Mouse (Mus musculus) olfactory bulb, adult 2 months (tissue): Measurements from ENCODE around the gene Oog2. TPM values are rescaled to one million over a fixed set of nuclear protein-coding genes. Genes with fewer than 3 reads are reported as not detected.
"Not testable (repeated sequence)": the region's sequence is repeated elsewhere in the genome, so short reads cannot be mapped to it uniquely, and the experiment has no call there.

Experiments used
- H3K27ac ChIP-seq: fragments of 200-500 bp; 2 replicates; pipeline ENCODE4 v1.5.1; 2012; ENCODE audit warnings: low read depth, low read length; ENCODE audit not compliant: insufficient read depth
- H3K4me1 ChIP-seq: fragments of 200-500 bp; 2 replicates; pipeline ENCODE4 v1.6.1; 2012; ENCODE audit warnings: low read length; ENCODE audit not compliant: control insufficient read depth, insufficient read depth
- H3K4me3 ChIP-seq: fragments of 200-500 bp; 2 replicates; pipeline ENCODE4 v1.5.1; 2012; ENCODE audit warnings: mild to moderate bottlenecking, low read depth, low read length, moderate library complexity; ENCODE audit not compliant: insufficient read depth
- CTCF ChIP-seq: fragments of 200-500 bp; IDR thresholded peaks from 2 replicates; pipeline ENCODE4 v1.5.1; 2012; ENCODE audit warnings: low read depth, mild to moderate bottlenecking, low read length, moderate library complexity; ENCODE audit not compliant: insufficient read depth
- POLR2A ChIP-seq: fragments of 200-500 bp; IDR thresholded peaks from 2 replicates; pipeline ENCODE4 v1.6.1; 2012; ENCODE audit warnings: mild to moderate bottlenecking, low read depth, low read length, moderate library complexity; ENCODE audit not compliant: insufficient read depth
- WGBS: fragments of 180-500 bp; shearing (Covaris S2); methylation state at CpG from one replicate; pipeline ENCODE4 v1.1.7; 2018; 5-methylcytosine and 5-hydroxymethylcytosine counted together
- polyA plus RNA-seq: library from polyadenylated mRNA; stranded (reverse); fragments of >200 nt; gene quantifications from 2 replicates; pipeline ENCODE4 v1.2.4, GENCODE M21; 2012; ENCODE audit warnings: low replicate concordance; ENCODE audit not compliant: missing spikeins, insufficient read depth, insufficient read length

Gene Oog2
- not detected in 2 replicates for polyA plus RNA-seq

GRCm38 (mm10) chr4:144190419-144190818, at the start of gene Oog2:
Gene Oog2, plus strand, starts transcription at chr4:144190719.
- TF ChIP-seq POLR2A = no peak
- TF ChIP-seq CTCF = no peak
- WGBS = 26% methylated on average over 1 of the region's 1 CpGs
- no peaks in the 10 kb centered on the region for H3K4me1 ChIP-seq
- no peak within 1 kb of the TSS for H3K27ac ChIP-seq
- no peak within 1 kb of the TSS for H3K4me3 ChIP-seq

- Histone ChIP-seq H3K4me1 (no peaks in the 10 kb centered on the region), H3K4me3 (no peak within 1 kb of the TSS), H3K27ac (no peak within 1 kb of the TSS)
- no peak for TF ChIP-seq POLR2A
- no peak for TF ChIP-seq CTCF
- 89% methylated on average over 1 of the region's 1 CpGs for WGBS
These were observed 28.0 kb upstream of the Oog2 start, which contains the start of gene Oog3 for GRCm38 (mm10) chr4:144162563-144162962. Gene Oog3, minus strand, starts transcription at chr4:144162663.

GRCm38 (mm10) chr4:144213218-144213617, 22.7 kb downstream of the Oog2 start, which contains the start of gene C87977:
Gene C87977, minus strand, starts transcription at chr4:144213318.
- not testable (repeated sequence) for H3K27ac ChIP-seq, H3K4me1 ChIP-seq, H3K4me3 ChIP-seq
- 81% methylated on average over 1 of the region's 1 CpGs for WGBS

Other genes with a start within 250 kb of the Oog2 start
- not detected in 2 replicates for gene Pramef25, start 239.7 kb upstream of the Oog2 start, polyA plus RNA-seq
- gene Gm13101, start 223.8 kb upstream of the Oog2 start, polyA plus RNA-seq = not detected in 2 replicates
- gene Pramef17, start 196.3 kb upstream of the Oog2 start, polyA plus RNA-seq = not detected in 2 replicates
- gene Pramel4, start 131.6 kb upstream of the Oog2 start, polyA plus RNA-seq = not detected in 2 replicates
- gene Gm13102, start 84.2 kb upstream of the Oog2 start, polyA plus RNA-seq = not detected in 2 replicates
- gene Oog3, start 28.1 kb upstream of the Oog2 start, polyA plus RNA-seq = not detected in 2 replicates
- gene C87977, start 22.6 kb downstream of the Oog2 start, polyA plus RNA-seq = not detected in 2 replicates
- gene Pramel5, start 89.8 kb downstream of the Oog2 start, polyA plus RNA-seq = not detected in 2 replicates
- not detected in 2 replicates for gene Gm13128, start 139.5 kb downstream of the Oog2 start, polyA plus RNA-seq
- not detected in 2 replicates for gene Gm13119, start 167.2 kb downstream of the Oog2 start, polyA plus RNA-seq
- gene Pramef20, start 187.2 kb downstream of the Oog2 start, polyA plus RNA-seq = not detected in 2 replicates
- not detected in 2 replicates for gene Pramef12, start 217.7 kb downstream of the Oog2 start, polyA plus RNA-seq
- not detected in 2 replicates for gene 1700012P22Rik, start 248.1 kb downstream of the Oog2 start, polyA plus RNA-seq